Mouse (Mus musculus) gastrocnemius, adult 2 months (tissue): ENCODE results near the gene Myh2. TPM values are rescaled to one million over a fixed set of nuclear protein-coding genes. Genes with fewer than 3 reads are reported as not detected.
A peak's percentile ranks its signal among the peaks of the same experiment; 100 is the strongest.

Experiments
- DNase-seq: peaks from one replicate; pipeline ENCODE4 v3.0.0; 2022
- H3K27ac ChIP-seq: fragments of 200-600 bp; 2 replicates; pipeline ENCODE4 v1.8.1; 2022; ENCODE audit warnings: mild to moderate bottlenecking
- H3K4me3 ChIP-seq: fragments of 200-600 bp; 2 replicates; pipeline ENCODE4 v1.8.1; 2022; ENCODE audit warnings: mild to moderate bottlenecking, moderate library complexity
- CTCF ChIP-seq: fragments of 200-600 bp; IDR thresholded peaks from 2 replicates; pipeline ENCODE4 v1.8.1; 2022; ENCODE audit warnings: antibody characterized with exemption, mild to moderate bottlenecking, moderate library complexity
- intact Hi-C: fragments of 180-260 bp; cut with DNase I; formaldehyde crosslinking; loops from one replicate; pipeline ENCODE4 v1.15.1; 2025
- total RNA-seq, 2 experiments: library from RNA; stranded (reverse); gene quantifications; 2 replicates each; pipeline ENCODE4 v1.2.3; 2021

Myh2 gene
- total RNA-seq, 2 experiments from 2014 or later, result 1,238 to 3,712 TPM

GRCm38 (mm10) chr11:67144559-67145265, 26.1 kb upstream of the Myh2 start:
- DNase-seq, result peak; percentile 81
- peak overlapping the region; percentile 91 for H3K27ac ChIP-seq
- TF ChIP-seq CTCF, result no peak
- intact Hi-C loops, result loop anchor here (5.0 kb wide), 1 partner anchor 58 kb away; the partner anchor contains the start of gene Myh1
- H3K4me3 ChIP-seq, result peak overlapping the region; percentile 38

GRCm38 (mm10) chr11:67145482-67146408, 25.1 kb upstream of the Myh2 start:
- Histone ChIP-seq H3K4me3 (no peak overlapping the region), H3K27ac (peak overlapping the region; percentile 4)
- TF ChIP-seq CTCF, result no peak
- DNase-seq, result no peak
- intact Hi-C loops, result loop anchor here (5.0 kb wide), 1 partner anchor 57 kb away; the partner anchor contains the start of gene Myh1

GRCm38 (mm10) chr11:67146409-67147282, 24.2 kb upstream of the Myh2 start:
- intact Hi-C loops, result loop anchor here (5.0 kb wide), 1 partner anchor 56 kb away; the partner anchor contains the start of gene Myh1
- no peak overlapping the region; the same call in 1 of the 2 replicates for H3K27ac ChIP-seq
- no peak for TF ChIP-seq CTCF
- H3K4me3 ChIP-seq, result no peak overlapping the region
- no peak for DNase-seq

GRCm38 (mm10) chr11:67147283-67147921, 23.4 kb upstream of the Myh2 start:
- no peak overlapping the region for H3K27ac ChIP-seq

DNA sequence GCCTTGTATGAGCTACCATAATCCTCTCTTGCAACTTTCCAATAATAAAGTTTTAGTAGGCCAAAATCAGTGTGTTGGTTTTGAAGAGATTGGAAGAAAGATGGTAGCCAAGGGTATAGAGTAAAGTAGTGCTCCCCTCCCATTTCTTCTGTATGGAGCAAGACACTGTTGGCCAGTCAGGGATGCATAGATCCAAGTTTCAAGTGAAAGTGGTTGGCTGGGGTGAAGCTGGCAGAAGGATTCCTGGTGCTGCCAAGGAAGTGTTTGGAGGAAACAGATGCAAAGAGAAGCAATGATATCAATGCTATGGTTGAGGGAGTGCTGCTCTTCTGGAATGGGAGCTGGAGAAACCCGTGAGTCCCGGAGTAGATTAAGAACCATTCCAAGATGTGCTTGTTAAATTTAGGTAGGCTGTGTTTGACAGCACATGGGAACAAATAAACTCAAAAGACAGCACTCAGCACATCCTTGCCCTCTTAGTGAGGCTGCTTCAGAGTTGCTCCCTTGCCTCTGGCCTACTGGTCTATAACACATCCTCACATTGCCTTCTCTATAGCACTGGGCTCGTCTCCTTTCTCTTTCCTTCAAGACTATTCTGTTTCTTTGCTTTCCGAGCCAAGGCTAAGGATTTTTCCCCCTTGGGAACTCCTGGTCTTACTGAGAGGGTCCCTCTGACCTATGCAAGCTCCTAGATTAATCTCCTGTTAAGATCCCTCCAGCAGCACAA, 22.4 kb upstream of the Myh2 start:
- H3K27ac ChIP-seq, result peak overlapping the region; percentile 4; the same call in 1 of the 2 replicates
- TF ChIP-seq CTCF, result no peak
- intact Hi-C loops, result loop anchor here (5.0 kb wide), 1 partner anchor 54 kb away; the partner anchor contains the start of gene Myh1
- no peak overlapping the region for H3K4me3 ChIP-seq
- DNase-seq, result no peak

More at GRCm38 (mm10) chr11:67147283-67147921, 23.4 kb upstream of the Myh2 start:
- DNase-seq, result no peak
- H3K4me3 ChIP-seq, result no peak overlapping the region
- no peak for TF ChIP-seq CTCF
- intact Hi-C loops, result loop anchor here (5.0 kb wide), 1 partner anchor 55 kb away; the partner anchor contains the start of gene Myh1

DNA sequence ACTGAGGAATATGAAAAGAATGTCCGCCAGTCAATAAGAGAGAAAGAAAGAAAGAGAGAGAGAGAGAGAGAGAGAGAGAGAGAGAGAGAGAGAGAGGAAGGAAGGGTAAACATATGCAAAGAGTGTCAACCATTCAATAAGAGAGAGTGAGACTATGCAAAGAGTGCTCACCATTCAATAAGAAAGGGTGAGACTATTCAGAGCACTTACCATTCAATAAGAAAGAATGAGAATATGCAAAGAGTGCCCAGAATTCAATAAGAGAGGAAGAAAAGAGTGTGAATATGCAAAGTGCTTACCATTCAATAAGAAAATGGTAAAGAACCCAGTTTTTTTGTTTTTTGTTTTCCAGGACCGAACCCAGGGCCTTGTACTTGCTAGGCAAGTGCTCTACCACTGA, 20.6 kb upstream of the Myh2 start:
- Histone ChIP-seq H3K4me3 (no peak overlapping the region), H3K27ac (no peak overlapping the region)
- intact Hi-C loops, result no loop called here
- no peak for DNase-seq
- no peak for TF ChIP-seq CTCF

GRCm38 (mm10) chr11:67151159-67151558, 19.7 kb upstream of the Myh2 start:
- DNase-seq, result no peak
- H3K27ac ChIP-seq, result no peak overlapping the region
- H3K4me3 ChIP-seq, result no peak overlapping the region
- no peak for TF ChIP-seq CTCF
- intact Hi-C loops, result no loop called here

DNA sequence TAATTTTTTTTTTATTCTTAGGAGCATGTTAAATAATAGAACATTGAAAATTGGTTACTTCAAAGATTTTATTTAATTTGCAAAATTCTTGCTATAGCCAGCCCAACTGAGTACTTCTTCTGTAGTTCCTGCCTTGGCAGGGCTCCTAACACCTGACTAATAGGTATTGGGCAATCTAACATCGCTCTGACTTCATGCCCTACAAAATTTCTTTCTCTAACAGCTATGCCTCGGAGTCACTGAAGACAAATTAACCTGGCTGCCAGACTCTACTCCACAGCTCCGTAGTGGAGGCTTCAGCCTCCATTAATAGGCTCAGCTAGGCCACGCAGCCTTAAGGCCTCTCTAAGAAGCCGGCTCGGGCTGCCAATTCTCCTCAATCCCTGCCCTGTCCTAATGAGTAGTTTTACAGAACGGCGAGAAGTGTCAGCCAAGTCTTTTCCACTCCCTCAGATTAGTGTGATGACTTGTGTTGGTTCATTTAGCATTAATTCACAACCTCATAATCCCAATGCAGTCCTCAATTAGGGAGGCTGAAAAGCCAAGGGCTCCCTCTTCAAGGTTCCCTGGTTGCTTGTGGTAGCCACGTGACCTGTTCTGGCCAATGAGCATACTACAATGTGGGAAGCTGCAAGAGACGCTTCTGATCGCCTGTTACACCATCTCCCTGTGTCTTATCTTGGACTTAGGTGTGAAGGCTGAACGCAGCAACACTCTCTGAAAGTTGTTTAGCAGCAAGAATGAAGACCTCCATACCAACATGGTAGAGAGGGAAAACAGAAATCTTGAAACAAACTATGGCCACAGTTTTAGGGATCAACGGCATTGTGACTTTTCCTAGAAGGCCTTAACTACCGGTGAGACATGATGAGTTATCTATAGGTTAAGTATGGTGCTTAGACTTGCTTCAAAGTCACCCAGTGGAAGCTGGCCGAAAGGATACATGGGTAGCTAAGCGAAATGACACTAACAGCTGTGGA, 18.9 kb upstream of the Myh2 start:
- TF ChIP-seq CTCF, result no peak
- Histone ChIP-seq H3K4me3 (no peak overlapping the region), H3K27ac (peak overlapping the region; percentile 53; the same call in 1 of the 2 replicates)
- no peak for DNase-seq
- intact Hi-C loops, result no loop called here

DNA sequence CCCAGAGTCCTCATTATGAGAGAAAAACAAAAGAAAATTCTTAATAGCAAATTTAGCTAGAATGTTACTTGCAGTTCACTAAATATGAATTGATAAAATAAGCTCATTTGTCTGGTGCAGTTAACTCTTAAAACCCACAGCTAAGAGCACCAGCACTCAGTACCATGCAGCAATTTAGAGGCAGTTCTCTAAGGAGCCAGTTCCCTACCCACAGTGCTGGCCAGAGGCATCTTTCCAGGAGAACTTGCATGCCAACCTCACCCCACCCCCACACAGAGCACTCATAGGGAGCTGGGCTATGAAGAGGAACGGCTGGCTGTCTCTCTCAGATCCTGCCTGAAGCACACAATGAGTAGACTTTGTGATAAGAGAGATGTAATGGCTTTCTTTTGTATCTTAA, 17.7 kb upstream of the Myh2 start:
- H3K27ac ChIP-seq, result peak overlapping the region; percentile 51
- peak; percentile 84 for DNase-seq

DNA sequence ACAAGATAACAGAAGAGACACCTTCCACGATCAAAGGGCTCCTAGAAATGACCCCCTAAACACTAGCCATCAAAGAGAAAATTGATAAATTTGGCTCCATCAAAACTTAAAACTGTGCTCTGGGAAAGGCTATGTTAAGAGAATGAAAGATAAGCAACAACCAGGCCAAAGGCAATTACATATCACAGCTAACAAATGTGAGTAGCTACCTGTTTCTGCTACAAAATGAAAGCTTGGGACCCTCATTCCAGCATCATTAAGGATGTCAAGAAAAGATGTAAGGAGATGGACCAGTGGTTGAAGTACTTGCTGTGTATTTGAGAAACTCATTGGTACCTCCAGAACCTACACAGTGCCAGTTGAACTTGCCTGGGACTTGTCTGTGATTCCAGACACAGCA, 17.0 kb upstream of the Myh2 start:
- no peak overlapping the region; the same call in 1 of the 2 replicates for H3K27ac ChIP-seq
- no peak for TF ChIP-seq CTCF
- intact Hi-C loops, result no loop called here

More for the DNA sequence above, 17.7 kb upstream of the Myh2 start:
- intact Hi-C loops, result no loop called here
- TF ChIP-seq CTCF, result no peak
- H3K4me3 ChIP-seq, result no peak overlapping the region

More for the DNA sequence above, 17.0 kb upstream of the Myh2 start:
- no peak overlapping the region for H3K4me3 ChIP-seq
- no peak for DNase-seq
